Mouse (Mus musculus) neural tube, embryonic 14.5 days (tissue): Measurements from ENCODE around the gene Sugct. TPM values are rescaled to one million over a fixed set of nuclear protein-coding genes. Genes with fewer than 3 reads are reported as not detected.

Experiments
- ATAC-seq: fragments of 200-750 bp; cut with Nextera tagmentation; 2 replicates; pipeline ENCODE4 v1.8.0; 2017; ENCODE audit warnings: low read depth, mild to moderate bottlenecking, moderate TSS enrichment, moderate library complexity
- H3K27ac ChIP-seq: fragments of 300-500 bp; sonication (generic); 2 replicates; pipeline ENCODE4 v1.5.1; 2014; ENCODE audit warnings: low read depth, mild to moderate bottlenecking, control low read depth, low read length, moderate library complexity, mixed read lengths
- H3K27me3 ChIP-seq: fragments of 300-500 bp; sonication (generic); 2 replicates; pipeline ENCODE4 v1.6.1; 2014; ENCODE audit warnings: low read length; ENCODE audit not compliant: control insufficient read depth, insufficient read depth
- H3K36me3 ChIP-seq: fragments of 300-500 bp; sonication (generic); 2 replicates; pipeline ENCODE4 v1.6.1; 2014; ENCODE audit warnings: low read length, mixed read lengths; ENCODE audit not compliant: control insufficient read depth, insufficient read depth
- H3K4me1 ChIP-seq: fragments of 300-500 bp; sonication (generic); 2 replicates; pipeline ENCODE4 v1.6.1; 2014; ENCODE audit warnings: low read length; ENCODE audit not compliant: control insufficient read depth, insufficient read depth
- H3K4me2 ChIP-seq: fragments of 300-500 bp; sonication (generic); 2 replicates; pipeline ENCODE4 v1.6.1; 2014; ENCODE audit warnings: mild to moderate bottlenecking, low read depth, low read length, control low read depth
- H3K4me3 ChIP-seq: fragments of 300-500 bp; sonication (generic); 2 replicates; pipeline ENCODE4 v1.5.1; 2014; ENCODE audit warnings: low read depth, low read length, control low read depth, mixed read lengths
- H3K9ac ChIP-seq: fragments of 300-500 bp; sonication (generic); replicated peaks from 2 replicates; pipeline ENCODE4 v1.6.1; 2014; ENCODE audit warnings: low read depth, mild to moderate bottlenecking, control low read depth, low read length, mixed read lengths
- H3K9me3 ChIP-seq: fragments of 300-500 bp; sonication (generic); 2 replicates; pipeline ENCODE4 v1.6.1; 2016; ENCODE audit warnings: low read length; ENCODE audit not compliant: control insufficient read depth
- WGBS: fragments of 180-500 bp; shearing (Covaris S2); extraction: QIAGEN DNeasy Blood & Tissue Kit; methylation state at CpG from one replicate; pipeline ENCODE4 v1.1.7; 2014; 5-methylcytosine and 5-hydroxymethylcytosine counted together
- polyA plus RNA-seq: library from polyadenylated mRNA; unstranded; fragments of >200 nt; fragmentation: Nextera tagmentation; extraction: Ambion mirVana; gene quantifications from 2 replicates; pipeline ENCODE4 v1.2.1, GENCODE M21; 2014

Sugct gene
- polyA plus RNA-seq, 1 experiment from 2014 or later: 2.2 TPM

- WGBS: 36% methylated on average over 3 of the region's 3 CpGs
- H3K9ac ChIP-seq: no peak overlapping the region
- no peaks in the 10 kb centered on the region for H3K4me1 ChIP-seq
- no peak overlapping the region for H3K27ac ChIP-seq
- no peaks in the 10 kb centered on the region for H3K36me3 ChIP-seq
- no peak overlapping the region for H3K4me2 ChIP-seq
- ATAC-seq: 0 out of 2 replicates have a peak, but pooled peaks have one; percentile 34
- no peak overlapping the region for H3K4me3 ChIP-seq
- no peaks in the 10 kb centered on the region for H3K9me3 ChIP-seq
- no peaks in the 10 kb centered on the region for H3K27me3 ChIP-seq
Measured at GRCm38 (mm10) chr13:17291057-17291456, 404.3 kb downstream of the Sugct start.

- no peak overlapping the region for H3K9ac ChIP-seq
- ATAC-seq: no peak
- H3K4me2 ChIP-seq: no peak overlapping the region
- no peaks in the 10 kb centered on the region for H3K36me3 ChIP-seq
- H3K27ac ChIP-seq: no peak overlapping the region
- H3K4me3 ChIP-seq: no peak overlapping the region
- no peaks in the 10 kb centered on the region for H3K4me1 ChIP-seq
- H3K9me3 ChIP-seq: no peaks in the 10 kb centered on the region
- 40% methylated on average over 1 of the region's 1 CpGs for WGBS
- no peaks in the 10 kb centered on the region for H3K27me3 ChIP-seq
Measured at GRCm38 (mm10) chr13:17288377-17288776, 407.0 kb downstream of the Sugct start.

- Histone ChIP-seq H3K9me3 (no peaks in the 10 kb centered on the region), H3K4me2 (no peak overlapping the region), H3K4me1 (no peaks in the 10 kb centered on the region), H3K9ac (no peak overlapping the region), H3K36me3 (no peaks in the 10 kb centered on the region), H3K4me3 (no peak overlapping the region), H3K27me3 (no peaks in the 10 kb centered on the region), H3K27ac (no peak overlapping the region)
- WGBS: 82% methylated on average over 3 of the region's 3 CpGs
- no peak for ATAC-seq
Measured at GRCm38 (mm10) chr13:17245936-17246335, 449.4 kb downstream of the Sugct start.

- Histone ChIP-seq H3K4me2 (no peak overlapping the region), H3K36me3 (no peaks in the 10 kb centered on the region), H3K27ac (no peak overlapping the region), H3K4me1 (no peaks in the 10 kb centered on the region), H3K27me3 (no peaks in the 10 kb centered on the region), H3K9ac (no peak overlapping the region), H3K4me3 (no peak overlapping the region), H3K9me3 (no peaks in the 10 kb centered on the region)
- ATAC-seq: no peak
- WGBS: 67% methylated on average over 3 of the region's 3 CpGs
Measured at GRCm38 (mm10) chr13:17216524-17216923, 478.8 kb downstream of the Sugct start.

GRCm38 (mm10) chr13:17212681-17213080 is 482.7 kb downstream of the Sugct start:
- Histone ChIP-seq H3K27me3 (no peaks in the 10 kb centered on the region), H3K27ac (no peak overlapping the region), H3K36me3 (no peaks in the 10 kb centered on the region), H3K9me3 (no peaks in the 10 kb centered on the region), H3K4me3 (no peak overlapping the region), H3K4me2 (no peak overlapping the region), H3K9ac (no peak overlapping the region), H3K4me1 (no peaks in the 10 kb centered on the region)
- no peak for ATAC-seq

- ATAC-seq: no peak
- no peak overlapping the region for H3K9ac ChIP-seq
- H3K4me3 ChIP-seq: no peak overlapping the region
- H3K4me2 ChIP-seq: no peak overlapping the region
- H3K4me1 ChIP-seq: no peaks in the 10 kb centered on the region
- no peaks in the 10 kb centered on the region for H3K9me3 ChIP-seq
- no peaks in the 10 kb centered on the region for H3K27me3 ChIP-seq
- no peak overlapping the region for H3K27ac ChIP-seq
- no peaks in the 10 kb centered on the region for H3K36me3 ChIP-seq
- 61% methylated on average over 3 of the region's 3 CpGs for WGBS
Measured at GRCm38 (mm10) chr13:17190180-17190762, 505.1 kb downstream of the Sugct start.

- WGBS: 48% methylated on average over 8 of the region's 8 CpGs
- Histone ChIP-seq H3K27ac (no peak overlapping the region), H3K27me3 (no peaks in the 10 kb centered on the region), H3K4me2 (no peak overlapping the region), H3K9ac (no peak overlapping the region), H3K36me3 (no peaks in the 10 kb centered on the region), H3K4me1 (no peaks in the 10 kb centered on the region), H3K9me3 (no peaks in the 10 kb centered on the region), H3K4me3 (no peak overlapping the region)
- ATAC-seq: no peak
Measured at GRCm38 (mm10) chr13:17185253-17185652, 510.1 kb downstream of the Sugct start.

GRCm38 (mm10) chr13:17165917-17166316 is 529.4 kb downstream of the Sugct start:
- no peak overlapping the region for H3K27ac ChIP-seq

GRCm38 (mm10) chr13:17164721-17165120 is 530.6 kb downstream of the Sugct start:
- Histone ChIP-seq H3K36me3 (no peaks in the 10 kb centered on the region), H3K27me3 (no peaks in the 10 kb centered on the region), H3K9me3 (no peaks in the 10 kb centered on the region), H3K27ac (no peak overlapping the region), H3K4me1 (no peaks in the 10 kb centered on the region), H3K4me2 (no peak overlapping the region), H3K4me3 (no peak overlapping the region), H3K9ac (no peak overlapping the region)
- WGBS: 84% methylated on average over 3 of the region's 3 CpGs
- no peak for ATAC-seq

More at GRCm38 (mm10) chr13:17165917-17166316, 529.4 kb downstream of the Sugct start:
- H3K9me3 ChIP-seq: no peaks in the 10 kb centered on the region
- H3K9ac ChIP-seq: no peak overlapping the region
- ATAC-seq: no peak
- H3K4me3 ChIP-seq: no peak overlapping the region
- no peaks in the 10 kb centered on the region for H3K36me3 ChIP-seq
- no peaks in the 10 kb centered on the region for H3K4me1 ChIP-seq
- WGBS: 85% methylated on average over 3 of the region's 3 CpGs
- H3K27me3 ChIP-seq: no peaks in the 10 kb centered on the region
- no peak overlapping the region for H3K4me2 ChIP-seq
